Mouse (Mus musculus) limb, embryonic 15.5 days (tissue): ENCODE measurements at regions not wholly inside any gene's neighbourhood (a gene's known extent, or its start where the extent isn't known, plus 50 kb on each side); places are given as distances from the start of the nearest gene placed in this dataset.
"Not testable (repeated sequence)": the region's sequence is repeated elsewhere in the genome, so short reads cannot be mapped to it uniquely, and the experiment has no call there.

Experiments used
- ATAC-seq: fragments of 200-750 bp; cut with Nextera tagmentation; 2 replicates; pipeline ENCODE4 v1.8.0; 2017; ENCODE audit warnings: low read depth, moderate TSS enrichment; ENCODE audit not compliant: insufficient number of reproducible peaks, low FRiP score, low TSS enrichment
- H3K27ac ChIP-seq: fragments of 300-500 bp; sonication (generic); 2 replicates; pipeline ENCODE4 v1.5.1; 2015; ENCODE audit warnings: moderate library complexity, mild to moderate bottlenecking, inconsistent platforms
- H3K27me3 ChIP-seq: fragments of 300-500 bp; sonication (generic); 2 replicates; pipeline ENCODE4 v1.6.1; 2015; ENCODE audit warnings: inconsistent platforms
- H3K36me3 ChIP-seq: fragments of 300-500 bp; sonication (generic); 2 replicates; pipeline ENCODE4 v1.6.1; 2015; ENCODE audit warnings: inconsistent platforms
- H3K4me1 ChIP-seq: fragments of 300-500 bp; sonication (generic); 2 replicates; pipeline ENCODE4 v1.6.1; 2015; ENCODE audit warnings: inconsistent platforms
- H3K4me2 ChIP-seq: fragments of 300-500 bp; sonication (generic); 2 replicates; pipeline ENCODE4 v1.6.1; 2015; ENCODE audit warnings: mild to moderate bottlenecking, inconsistent platforms
- H3K4me3 ChIP-seq: fragments of 300-500 bp; sonication (generic); 2 replicates; pipeline ENCODE4 v1.5.1; 2015; ENCODE audit warnings: mild to moderate bottlenecking, inconsistent platforms
- H3K9ac ChIP-seq: fragments of 300-500 bp; sonication (generic); 2 replicates; pipeline ENCODE4 v1.6.1; 2015; ENCODE audit warnings: inconsistent platforms
- H3K9me3 ChIP-seq: fragments of 300-500 bp; sonication (generic); 2 replicates; pipeline ENCODE4 v1.6.1; 2016; ENCODE audit warnings: inconsistent platforms
- WGBS: fragments of 180-500 bp; shearing (Covaris S2); methylation state at CpG from one replicate; pipeline ENCODE4 v1.1.7; 2015; 5-methylcytosine and 5-hydroxymethylcytosine counted together

DNA sequence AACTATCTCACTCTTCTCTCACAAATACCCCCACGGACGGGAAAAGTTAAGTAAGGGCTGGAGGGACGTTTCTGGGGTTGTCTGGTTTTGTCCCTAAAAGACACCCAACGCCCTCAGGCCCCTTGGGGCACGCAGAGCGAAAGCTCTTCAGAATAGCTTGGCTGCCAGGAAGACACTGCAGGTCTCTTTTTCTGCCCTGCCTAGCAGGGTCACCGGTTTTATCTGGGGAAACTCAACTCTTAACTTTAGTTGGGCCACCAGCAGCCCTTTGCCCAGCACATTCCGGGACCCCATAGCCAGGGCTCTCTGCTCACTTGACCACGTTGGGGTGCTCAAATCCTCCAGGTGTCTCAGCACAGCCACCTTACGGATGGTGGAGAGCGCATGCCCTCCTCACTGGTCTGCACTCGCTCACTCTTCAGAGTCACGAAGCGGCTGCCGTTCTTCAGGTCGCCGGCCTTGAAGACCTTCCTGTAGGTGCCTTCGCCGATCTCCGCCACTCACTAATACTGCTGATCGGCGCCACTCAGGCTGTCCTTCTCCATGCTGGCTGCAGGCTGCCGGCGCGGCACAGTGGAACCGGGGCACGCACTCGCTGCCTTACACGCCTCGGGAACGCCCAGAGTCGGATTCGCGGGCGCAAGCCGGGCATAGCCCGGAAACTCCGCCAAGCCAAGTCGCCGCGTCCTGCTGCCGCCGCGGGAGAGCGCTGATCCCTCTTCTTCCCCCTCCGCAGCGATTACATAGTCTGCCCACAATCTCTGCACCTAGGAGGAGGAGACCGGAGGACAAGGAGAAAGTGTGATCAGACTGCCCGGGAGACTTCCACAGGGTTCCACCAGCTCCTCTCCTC is 83.0 kb downstream of the Ulbp1 start:
- H3K36me3 ChIP-seq: no peaks in the 10 kb centered on the region
- H3K9me3 ChIP-seq: no peaks in the 10 kb centered on the region
- H3K9ac ChIP-seq: peak overlapping the region; percentile 44
- ATAC-seq: 0 out of 2 replicates have a peak, but pooled peaks have one; percentile 40
- peaks cover 24% of the 10 kb centered on the region for H3K4me1 ChIP-seq
- WGBS: 6% methylated on average over 48 of the region's 49 CpGs
- H3K27ac ChIP-seq: no peak overlapping the region
- peak overlapping the region; percentile 58 for H3K4me3 ChIP-seq
- H3K27me3 ChIP-seq: peaks cover 37% of the 10 kb centered on the region
- peak overlapping the region; percentile 99 for H3K4me2 ChIP-seq

DNA sequence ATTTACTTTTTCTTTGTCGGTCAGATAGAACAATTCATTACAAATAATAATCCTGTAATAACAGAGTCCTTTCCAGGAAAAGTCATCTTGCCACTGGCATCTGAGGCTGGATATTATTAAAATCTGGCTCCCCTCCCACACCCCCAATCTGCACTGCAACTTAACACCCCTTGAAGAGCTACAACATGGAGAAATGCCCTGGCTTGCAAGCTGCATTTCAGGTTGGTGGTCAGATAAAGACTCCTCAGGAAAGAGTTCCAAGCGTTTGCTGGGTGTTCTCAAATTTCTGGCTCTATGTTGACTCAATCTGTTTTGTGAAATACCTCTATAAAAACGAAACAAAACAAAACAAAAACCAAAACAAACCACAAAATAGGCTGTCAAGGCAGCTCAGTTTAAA is 114.6 kb downstream of the Ulbp1 start:
- WGBS: 35% methylated on average over 3 of the region's 3 CpGs

DNA sequence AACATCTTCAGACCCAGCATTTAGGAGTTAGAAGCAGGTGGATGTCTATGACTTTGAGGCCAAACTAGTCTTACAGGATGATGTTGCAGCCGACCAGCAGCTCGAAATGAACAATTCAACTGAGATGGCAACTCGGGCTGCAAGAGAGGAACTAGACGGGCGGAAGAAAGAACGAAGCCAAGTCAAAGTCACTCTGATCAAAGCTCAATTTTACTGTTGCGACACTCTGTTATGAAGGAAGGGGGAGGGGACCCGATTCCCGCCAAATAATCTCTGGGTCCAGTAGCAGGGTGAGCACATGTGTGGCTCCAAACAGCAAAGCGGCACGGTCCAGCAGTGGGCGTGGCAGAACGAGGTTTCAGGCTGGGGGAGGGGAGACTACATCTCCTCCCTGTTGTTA is 129.1 kb downstream of the Ulbp1 start:
- not testable (repeated sequence) for H3K9ac ChIP-seq
- 88% methylated on average over 13 of the region's 13 CpGs for WGBS

More for the DNA sequence above, 114.6 kb downstream of the Ulbp1 start:
- ATAC-seq, H3K4me2 ChIP-seq, H3K4me3 ChIP-seq, H3K36me3 ChIP-seq, H3K4me1 ChIP-seq, H3K27ac ChIP-seq, H3K9ac ChIP-seq, H3K9me3 ChIP-seq, H3K27me3 ChIP-seq: not testable (repeated sequence)

DNA sequence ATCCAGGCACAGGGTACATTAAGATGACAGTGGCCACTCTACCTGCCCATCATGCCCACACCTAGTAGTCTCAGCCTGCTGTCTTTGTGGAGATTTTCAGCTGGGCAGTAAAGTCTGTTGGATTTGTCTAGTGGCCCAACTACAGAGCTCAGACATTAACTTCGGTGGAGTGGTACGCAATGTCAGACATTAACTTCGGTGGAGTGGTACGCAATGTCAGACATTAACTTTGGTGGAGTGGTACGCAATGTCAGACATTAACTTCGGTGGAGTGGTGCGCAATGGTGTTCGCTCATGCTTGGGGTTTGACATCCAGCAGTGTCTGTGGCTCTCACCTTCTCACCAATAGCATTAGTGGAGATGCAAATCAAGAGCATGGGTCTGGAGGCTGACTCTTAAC is 129.7 kb downstream of the Ulbp1 start:
- H3K9ac ChIP-seq, H3K9me3 ChIP-seq, H3K27me3 ChIP-seq, H3K4me2 ChIP-seq, H3K27ac ChIP-seq, ATAC-seq, H3K4me1 ChIP-seq, H3K4me3 ChIP-seq, H3K36me3 ChIP-seq: not testable (repeated sequence)
- WGBS: 97% methylated on average over 8 of the region's 8 CpGs

More for the DNA sequence above, 129.1 kb downstream of the Ulbp1 start:
- not testable (repeated sequence) for H3K4me1 ChIP-seq, H3K27me3 ChIP-seq, H3K4me2 ChIP-seq, H3K9me3 ChIP-seq, H3K4me3 ChIP-seq, H3K36me3 ChIP-seq, ATAC-seq, H3K27ac ChIP-seq

DNA sequence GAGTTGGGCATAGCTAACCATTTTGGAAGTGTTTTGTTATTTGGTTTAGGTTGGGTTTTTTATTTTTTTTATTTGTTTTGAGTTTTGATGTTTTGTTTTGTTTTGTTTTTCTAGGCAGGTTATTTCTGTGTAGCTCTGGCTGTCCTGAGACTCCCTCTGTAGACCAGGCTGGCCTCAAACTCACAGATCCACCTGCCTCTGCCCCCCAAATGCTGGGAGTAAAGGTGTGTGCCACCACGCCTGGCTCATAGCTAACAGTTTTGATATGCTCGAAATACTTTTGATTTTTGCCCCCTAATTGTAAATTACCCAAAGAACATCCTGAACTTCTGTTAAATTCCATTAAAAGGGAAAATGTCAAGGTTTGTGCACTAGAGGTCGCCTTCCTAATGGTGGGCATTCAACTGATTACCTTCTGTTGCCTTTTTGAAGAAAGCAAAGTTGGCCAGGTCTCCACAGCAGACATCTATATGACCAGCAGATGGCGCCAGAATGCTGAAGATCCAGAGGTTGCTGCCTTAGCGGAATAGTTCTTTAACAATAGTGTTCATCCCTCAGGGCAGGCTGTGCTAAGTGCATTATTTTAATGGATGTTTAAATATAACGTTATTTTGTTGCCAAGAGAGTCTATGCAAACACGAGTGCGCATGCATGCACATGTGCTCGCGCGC is 121.2 kb upstream of the Cnksr3 start:
- 37% methylated on average over 11 of the region's 11 CpGs for WGBS
- no peak overlapping the region for H3K4me2 ChIP-seq
- 0 out of 2 replicates have a peak, but pooled peaks have one; percentile 65 for ATAC-seq
- H3K4me1 ChIP-seq: no peaks in the 10 kb centered on the region
- no peak overlapping the region for H3K9ac ChIP-seq
- H3K36me3 ChIP-seq: no peaks in the 10 kb centered on the region
- H3K9me3 ChIP-seq: no peaks in the 10 kb centered on the region
- no peak overlapping the region for H3K4me3 ChIP-seq
- no peak overlapping the region for H3K27ac ChIP-seq
- H3K27me3 ChIP-seq: no peaks in the 10 kb centered on the region

DNA sequence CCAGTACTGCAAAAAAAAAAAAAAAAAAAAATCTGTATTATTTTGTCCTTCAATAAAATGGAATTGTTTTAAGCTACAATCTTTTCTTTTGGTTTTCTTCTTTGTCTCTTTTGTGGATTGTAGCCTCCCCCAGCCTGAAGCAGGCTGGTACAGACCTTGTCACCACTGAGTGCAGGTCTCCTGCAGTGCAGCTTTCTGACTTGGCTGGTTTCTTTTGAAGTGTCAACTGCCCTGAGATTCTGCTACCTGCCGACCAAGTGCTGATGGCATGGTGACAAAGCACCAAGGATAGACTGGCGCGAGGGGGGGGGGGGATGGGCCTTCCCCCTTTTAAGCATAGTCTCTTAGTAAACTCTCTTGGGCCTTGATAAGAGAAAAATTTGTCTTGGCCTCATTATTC is 116.2 kb upstream of the Cnksr3 start:
- Histone ChIP-seq H3K9ac (no peak overlapping the region), H3K27me3 (no peaks in the 10 kb centered on the region), H3K27ac (no peak overlapping the region), H3K4me3 (no peak overlapping the region), H3K9me3 (no peaks in the 10 kb centered on the region), H3K4me1 (no peaks in the 10 kb centered on the region), H3K4me2 (no peak overlapping the region), H3K36me3 (no peaks in the 10 kb centered on the region)
- 33% methylated on average over 3 of the region's 3 CpGs for WGBS
- no peak for ATAC-seq

DNA sequence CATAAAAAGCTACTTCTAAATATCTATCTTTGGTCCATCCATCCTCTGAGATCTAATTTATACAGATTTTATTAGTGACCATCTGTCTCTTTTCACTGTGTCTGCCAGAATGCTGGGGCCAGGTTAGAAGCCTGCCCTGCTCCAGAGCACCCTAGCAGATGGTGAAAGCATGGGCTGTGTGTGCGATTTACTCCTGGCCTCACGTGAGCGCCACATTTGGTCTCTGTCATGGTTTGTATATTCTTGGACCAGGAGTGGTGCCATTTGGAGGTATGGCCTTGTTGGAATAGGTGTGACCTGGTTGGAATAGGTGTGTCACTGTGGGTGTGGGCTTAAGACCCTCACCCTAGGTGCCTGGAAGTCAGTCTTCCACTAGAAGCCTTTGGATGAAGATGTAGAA is 115.0 kb upstream of the Cnksr3 start:
- not testable (repeated sequence) for H3K4me1 ChIP-seq, ATAC-seq, H3K27me3 ChIP-seq, H3K4me3 ChIP-seq, H3K36me3 ChIP-seq, H3K9me3 ChIP-seq, H3K27ac ChIP-seq, H3K4me2 ChIP-seq, H3K9ac ChIP-seq
- WGBS: 95% methylated on average over 3 of the region's 3 CpGs

DNA sequence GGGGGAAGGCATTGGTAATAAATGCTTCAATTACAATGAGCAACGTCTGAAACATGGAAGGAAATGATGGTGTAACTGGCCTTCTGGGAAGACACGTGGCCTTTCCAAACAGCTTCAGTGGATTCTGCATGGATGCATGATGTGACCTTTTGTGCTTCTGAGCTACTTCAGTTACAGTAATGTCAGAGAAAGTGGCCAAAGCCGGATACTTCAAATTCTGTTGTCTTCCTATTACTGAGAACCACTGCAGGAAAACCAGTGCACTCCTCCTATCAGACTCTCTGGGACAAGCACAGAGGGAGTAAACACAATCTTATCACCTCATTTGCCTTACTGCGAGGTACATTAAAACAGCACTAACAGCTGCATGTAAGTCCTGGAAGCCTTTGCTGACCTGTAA is 113.0 kb upstream of the Cnksr3 start:
- Histone ChIP-seq H3K4me1 (no peaks in the 10 kb centered on the region), H3K9me3 (no peaks in the 10 kb centered on the region), H3K36me3 (no peaks in the 10 kb centered on the region), H3K27ac (no peak overlapping the region), H3K4me2 (no peak overlapping the region), H3K4me3 (no peak overlapping the region), H3K27me3 (no peaks in the 10 kb centered on the region), H3K9ac (no peak overlapping the region)
- no peak for ATAC-seq
- WGBS: 56% methylated on average over 4 of the region's 4 CpGs

DNA sequence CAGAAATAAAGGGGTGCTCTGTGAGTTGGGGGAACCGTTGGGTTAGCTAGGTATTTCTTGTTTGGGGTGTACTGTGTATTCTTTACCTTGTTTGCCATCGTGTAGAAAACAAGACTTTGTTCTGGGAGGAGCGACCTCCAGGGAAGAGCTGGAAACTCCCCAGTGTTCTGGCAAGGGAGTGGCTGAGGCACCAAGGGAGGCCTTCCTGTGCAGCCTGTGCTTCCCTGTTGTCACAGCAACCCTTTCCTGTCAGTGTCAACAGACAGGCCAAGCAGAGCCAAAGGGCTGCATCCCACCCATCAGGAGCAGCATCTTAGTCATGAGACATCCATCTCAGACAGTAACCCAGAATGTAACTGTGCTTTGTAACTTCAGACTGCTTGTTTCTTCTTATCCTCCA is 111.2 kb upstream of the Cnksr3 start:
- Histone ChIP-seq H3K9ac (no peak overlapping the region), H3K36me3 (no peaks in the 10 kb centered on the region), H3K9me3 (no peaks in the 10 kb centered on the region), H3K27ac (no peak overlapping the region), H3K4me1 (no peaks in the 10 kb centered on the region), H3K4me2 (no peak overlapping the region), H3K27me3 (no peaks in the 10 kb centered on the region), H3K4me3 (no peak overlapping the region)
- 29% methylated on average over 3 of the region's 3 CpGs for WGBS
- ATAC-seq: no peak

DNA sequence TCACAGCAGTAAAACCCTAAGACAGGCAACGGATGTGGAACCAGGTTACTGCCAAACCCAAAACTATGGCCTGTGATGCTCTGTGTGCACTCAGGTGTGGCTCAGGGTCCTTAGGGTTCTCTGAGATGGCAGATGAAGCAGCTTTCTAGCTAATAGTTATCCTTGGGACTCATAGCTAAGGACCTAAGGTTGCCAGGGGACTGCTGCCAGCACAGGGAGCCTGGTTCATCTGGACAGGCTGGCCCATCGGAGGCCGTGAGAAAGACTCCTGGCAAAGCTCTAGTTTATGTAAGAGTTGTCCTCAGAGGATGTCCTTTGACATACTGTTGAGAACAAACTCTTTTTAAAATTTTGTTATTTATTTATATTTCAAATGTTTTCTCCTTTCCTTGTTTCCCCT is 97.9 kb upstream of the Cnksr3 start:
- H3K4me2 ChIP-seq: no peak overlapping the region
- H3K4me1 ChIP-seq: no peaks in the 10 kb centered on the region
- no peak overlapping the region for H3K27ac ChIP-seq
- WGBS: 94% methylated on average over 3 of the region's 3 CpGs
- no peak for ATAC-seq
- no peak overlapping the region for H3K9ac ChIP-seq
- no peaks in the 10 kb centered on the region for H3K27me3 ChIP-seq
- no peaks in the 10 kb centered on the region for H3K9me3 ChIP-seq
- H3K4me3 ChIP-seq: no peak overlapping the region
- no peaks in the 10 kb centered on the region for H3K36me3 ChIP-seq

DNA sequence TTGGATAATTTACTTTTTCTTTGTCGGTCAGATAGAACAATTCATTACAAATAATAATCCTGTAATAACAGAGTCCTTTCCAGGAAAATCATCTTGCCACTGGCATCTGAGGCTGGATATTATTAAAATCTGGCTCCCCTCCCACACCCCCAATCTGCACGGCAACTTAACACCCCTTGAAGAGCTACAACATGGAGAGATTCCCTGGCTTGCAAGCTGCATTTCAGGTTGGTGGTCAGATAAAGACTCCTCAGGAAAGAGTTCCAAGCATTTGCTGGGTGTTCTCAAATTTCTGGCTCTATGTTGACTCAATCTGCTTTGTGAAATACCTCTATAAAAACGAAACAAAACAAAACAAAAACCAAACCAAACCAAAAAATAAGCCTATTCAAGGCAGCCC is 93.8 kb upstream of the Cnksr3 start:
- WGBS: 38% methylated on average over 3 of the region's 3 CpGs
- not testable (repeated sequence) for H3K36me3 ChIP-seq, H3K9ac ChIP-seq, H3K9me3 ChIP-seq, H3K4me2 ChIP-seq, H3K4me3 ChIP-seq, H3K27ac ChIP-seq, H3K4me1 ChIP-seq, H3K27me3 ChIP-seq, ATAC-seq

DNA sequence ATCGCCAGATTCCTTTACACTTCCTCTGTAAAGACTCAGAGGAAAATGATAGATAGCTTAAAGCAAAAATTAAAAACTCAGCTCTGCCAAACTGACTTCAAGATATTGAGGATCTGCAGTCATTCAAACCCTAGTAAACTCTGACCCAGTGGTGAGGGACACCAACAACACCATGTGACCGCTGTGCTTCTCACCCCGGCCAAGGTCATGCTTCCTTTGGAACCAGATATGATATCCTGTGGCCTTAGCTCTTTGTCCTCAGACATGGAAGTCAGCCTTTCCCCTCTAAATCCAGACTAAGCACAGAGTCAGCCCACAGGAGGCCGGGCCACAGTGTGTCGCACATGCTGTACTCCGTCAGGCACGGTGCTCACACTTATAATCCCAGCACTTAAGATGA is 86.3 kb upstream of the Cnksr3 start:
- no peaks in the 10 kb centered on the region for H3K27me3 ChIP-seq
- H3K4me3 ChIP-seq: no peak overlapping the region
- no peak overlapping the region for H3K4me2 ChIP-seq
- H3K4me1 ChIP-seq: no peaks in the 10 kb centered on the region
- H3K9ac ChIP-seq: no peak overlapping the region
- ATAC-seq: no peak
- 90% methylated on average over 7 of the region's 7 CpGs for WGBS
- H3K9me3 ChIP-seq: no peaks in the 10 kb centered on the region
- no peaks in the 10 kb centered on the region for H3K36me3 ChIP-seq
- no peak overlapping the region for H3K27ac ChIP-seq
